Mouse (Mus musculus) adrenal gland, adult 8-10 months (tissue): ENCODE measurements around the gene Mamld1. TPM values are rescaled to one million over a fixed set of nuclear protein-coding genes. Genes with fewer than 3 reads are reported as not detected.

Source experiments
- DNase-seq: peaks from one replicate; pipeline ENCODE4 v3.0.0; 2022
- total RNA-seq, 4 experiments: library from RNA; stranded (reverse); gene quantifications; 2 replicates each; pipeline ENCODE4 v1.2.4; 2022

The Mamld1 gene
- total RNA-seq, 4 experiments from 2014 or later = 11.2 to 50.8 (median 27.6) TPM

DNA sequence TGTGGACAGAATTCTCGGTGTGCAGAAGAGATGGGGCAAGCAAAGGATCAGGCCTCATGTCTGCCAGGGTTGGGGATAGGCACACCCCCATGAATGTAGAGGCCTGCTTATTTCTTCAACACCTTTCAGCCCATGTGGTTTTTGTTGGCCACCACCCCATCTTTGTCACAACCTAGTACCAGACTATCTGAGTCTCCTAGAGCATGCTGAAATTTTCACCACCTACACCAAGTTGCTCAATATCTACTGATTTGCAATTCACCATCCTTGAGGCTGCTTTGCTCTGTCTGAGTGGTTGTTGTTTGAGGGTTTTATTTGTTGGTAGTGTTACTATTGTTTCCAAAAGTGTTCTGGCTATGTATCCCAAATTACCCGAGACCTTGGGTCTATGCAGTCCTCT, 91.3 kb downstream of the Mamld1 start:
- DNase-seq = no peak

DNA sequence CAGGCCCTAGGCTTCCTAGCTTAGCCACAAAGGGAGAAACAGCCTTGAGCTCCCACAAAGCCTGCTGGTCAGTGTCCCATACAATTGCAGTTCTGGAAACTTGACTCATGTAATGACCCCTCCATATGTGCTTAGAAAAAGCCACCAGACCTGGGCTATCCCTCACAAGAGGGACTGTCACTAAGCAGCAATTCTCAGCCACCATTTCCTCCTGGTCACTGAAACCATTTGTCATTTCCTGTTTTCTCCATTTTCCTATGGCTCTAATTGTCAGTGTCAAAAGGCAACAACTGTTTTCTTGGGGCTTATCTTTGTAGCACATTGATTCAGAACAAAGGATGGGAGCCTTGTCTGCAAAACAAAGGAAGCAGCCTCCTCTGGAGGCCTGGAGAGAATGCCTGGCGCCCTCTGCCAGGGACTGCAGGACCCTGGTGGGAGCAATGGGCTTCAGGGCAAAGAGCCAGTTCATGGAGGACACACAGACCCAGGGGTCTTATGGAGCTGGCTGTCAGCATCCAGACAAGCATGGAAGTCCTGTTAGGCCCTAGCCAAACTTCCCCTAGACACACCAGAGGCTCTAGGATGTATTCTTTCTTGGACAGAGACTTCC, 99.5 kb downstream of the Mamld1 start:
- no peak for DNase-seq

DNA sequence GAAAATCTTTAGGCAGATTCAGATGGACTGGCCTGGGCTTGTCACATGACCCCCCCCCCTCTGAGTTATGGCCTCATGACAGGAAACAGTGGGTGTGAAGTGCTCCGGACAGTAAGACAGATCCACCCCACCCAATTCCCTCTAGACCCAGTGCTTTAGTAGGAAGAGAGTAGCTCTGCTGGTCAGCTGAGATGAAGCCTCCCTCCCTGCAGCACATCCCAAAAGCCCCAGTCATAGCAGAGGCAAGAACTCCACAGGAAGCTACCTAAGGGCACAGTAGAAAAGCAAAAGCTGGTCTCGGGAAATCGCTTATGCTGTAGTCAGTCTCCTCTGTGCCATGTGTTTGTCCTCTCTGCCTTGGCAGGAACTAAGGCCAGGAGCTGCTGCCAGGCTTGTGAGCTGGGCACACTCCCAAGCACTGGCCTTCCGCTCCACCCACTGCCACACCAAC, 100.5 kb downstream of the Mamld1 start:
- peak; percentile 60 for DNase-seq

GRCm38 (mm10) chrX:71181526-71181925, 131.5 kb downstream of the Mamld1 start:
- no peak for DNase-seq

DNA sequence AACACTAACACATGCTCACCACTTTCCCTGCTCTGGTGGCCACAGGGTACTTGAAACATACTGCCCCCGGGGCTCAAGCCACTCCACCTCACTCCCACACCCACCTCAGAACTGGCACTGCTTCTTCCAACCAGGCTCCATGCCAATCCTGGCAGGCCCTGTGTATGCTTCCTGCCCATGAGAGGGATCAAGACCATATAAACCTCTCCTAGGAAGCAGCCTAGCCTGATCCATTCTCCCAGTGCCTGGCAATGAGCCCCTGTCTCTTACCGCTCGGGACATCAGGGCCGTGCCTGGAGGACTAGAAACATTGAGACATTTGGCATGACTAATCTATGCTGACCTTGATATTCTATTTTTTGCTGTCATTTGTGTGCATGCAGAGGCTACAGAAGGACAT, 133.6 kb downstream of the Mamld1 start:
- DNase-seq = peak; percentile 39

DNA sequence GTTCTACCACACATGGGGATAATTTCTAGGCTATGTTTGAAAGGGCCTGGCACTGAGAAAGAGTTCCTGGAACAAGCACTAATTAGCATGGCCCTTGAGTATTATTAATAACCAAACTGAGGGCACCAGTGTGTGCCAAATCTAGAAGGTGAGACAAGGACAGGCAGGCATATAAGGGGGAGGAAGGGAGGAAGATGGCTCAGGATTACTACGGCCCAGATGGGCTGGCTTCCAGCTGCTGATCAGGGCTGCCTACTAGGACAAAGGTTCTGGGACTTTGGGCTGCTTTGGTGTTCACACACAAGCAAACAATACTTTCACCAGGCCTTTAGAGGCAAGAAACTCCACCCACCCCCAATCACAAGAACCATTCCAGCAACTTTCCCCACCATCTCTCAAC, 136.3 kb downstream of the Mamld1 start:
- no peak for DNase-seq

DNA sequence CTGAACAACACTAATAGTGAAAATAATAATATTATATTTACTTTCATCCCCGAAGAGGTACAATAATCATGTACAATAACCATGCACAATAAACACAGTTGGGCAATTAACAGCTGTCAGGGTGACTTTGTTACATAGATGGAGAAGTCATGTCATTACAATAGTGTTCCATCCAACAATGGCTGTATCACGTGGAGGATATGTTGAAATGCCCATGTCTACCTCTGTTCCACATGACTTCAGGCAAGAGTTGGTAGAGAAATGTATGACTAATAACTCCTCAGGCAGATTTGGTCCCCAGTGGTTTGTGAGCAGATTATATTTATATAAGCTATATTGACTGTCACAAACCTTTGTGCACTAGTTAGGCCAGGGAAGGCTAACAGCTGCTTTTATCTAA, 154.7 kb downstream of the Mamld1 start:
- DNase-seq = no peak

Other genes starting within 250 kb of the Mamld1 start
- 10 to 100 TPM; 19.9 to 31.3 (median 22.2) TPM for gene Mtm1, start 160.5 kb downstream of the Mamld1 start, total RNA-seq